Mouse (Mus musculus): Measurements from ENCODE around the gene Sipa1l3.

Gene Sipa1l3

DNA sequence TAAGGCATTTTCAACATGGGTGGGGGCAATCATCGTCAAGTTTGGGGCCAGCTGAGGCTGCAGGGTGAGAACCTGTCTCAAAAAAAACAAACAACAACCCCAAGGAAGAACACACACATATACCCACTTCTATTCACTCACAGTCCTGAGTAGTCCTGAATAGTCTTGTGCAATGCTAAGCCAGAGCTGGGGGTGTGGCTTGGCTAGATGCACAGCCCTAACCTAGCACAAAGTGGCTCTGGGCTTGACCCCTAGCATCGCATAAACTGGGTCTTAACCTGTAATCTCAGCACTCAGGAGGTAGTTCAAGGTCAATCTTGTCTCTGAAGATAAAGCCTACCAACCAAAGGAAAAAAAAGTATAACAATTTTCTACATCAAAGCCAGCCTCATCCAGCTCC, 101.5 kb downstream of the Sipa1l3 start:
- DNase-seq (ENCODE audit: low read depth, low spot score), result no peak

DNA sequence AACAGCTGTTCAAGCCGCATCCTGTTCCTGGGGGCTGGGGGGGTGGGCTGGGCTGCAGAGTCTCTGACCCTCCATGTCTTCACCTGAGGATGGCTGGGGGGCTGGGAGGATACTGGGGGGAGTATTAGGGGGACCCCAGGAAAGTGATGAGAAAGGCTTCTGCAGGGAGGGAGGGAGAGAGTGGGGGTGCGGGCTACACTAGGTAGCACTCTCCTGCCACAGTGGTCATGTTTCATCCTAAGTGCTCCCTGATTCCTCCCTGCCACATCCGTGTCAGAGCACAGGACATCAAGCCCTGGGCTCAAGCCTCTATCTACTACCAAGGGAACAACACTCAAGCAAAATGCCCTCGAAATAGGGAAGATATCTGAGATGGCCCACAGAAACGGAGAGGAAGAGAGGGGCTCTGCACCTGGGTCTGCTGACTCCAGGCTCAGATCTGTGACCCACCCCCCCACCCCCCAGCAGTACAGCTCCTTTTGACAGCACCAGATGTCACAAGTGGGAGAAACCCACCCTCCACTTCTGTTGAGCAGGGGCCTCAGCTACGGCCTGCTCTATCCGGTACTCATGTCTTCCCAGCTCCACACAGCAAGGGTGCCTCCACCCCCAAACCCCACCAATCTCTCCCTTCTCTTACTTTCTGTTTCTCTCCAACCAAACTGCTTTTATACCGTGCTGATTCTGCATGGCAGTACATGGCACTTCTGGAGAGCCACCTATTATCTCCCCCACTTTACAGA, 106.4 kb downstream of the Sipa1l3 start:
- DNase-seq (ENCODE audit: low read depth, low spot score), result no peak

DNA sequence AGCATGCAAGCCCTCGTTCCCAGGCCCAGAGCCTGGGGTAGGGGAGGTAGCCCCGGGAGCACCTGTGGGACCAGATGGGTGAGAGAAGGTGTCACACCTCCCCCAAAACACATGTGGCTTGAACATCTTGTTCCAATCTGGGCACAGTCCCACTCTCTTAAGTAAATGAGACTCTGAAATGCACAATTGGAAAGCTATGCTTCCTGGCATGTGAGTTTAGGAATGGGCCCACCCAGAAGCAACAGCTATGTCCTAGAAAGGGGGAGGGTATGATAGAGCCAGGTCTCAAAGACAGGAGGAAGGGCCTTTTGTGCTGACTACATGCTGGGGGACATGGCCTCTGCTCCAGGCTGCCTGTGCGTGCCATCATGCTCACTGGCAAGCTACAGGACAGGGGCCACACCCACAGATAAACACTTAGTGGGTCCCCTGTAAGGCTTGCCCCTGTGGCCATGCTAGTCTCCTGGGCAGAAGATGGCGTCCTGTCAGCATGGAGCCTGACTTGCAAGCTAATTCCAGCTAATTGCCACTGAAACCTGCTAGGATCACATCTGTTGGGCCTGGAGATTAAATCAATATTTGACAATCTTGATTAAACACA, 107.1 kb downstream of the Sipa1l3 start:
- no peak for DNase-seq (ENCODE audit: low read depth, low spot score)

DNA sequence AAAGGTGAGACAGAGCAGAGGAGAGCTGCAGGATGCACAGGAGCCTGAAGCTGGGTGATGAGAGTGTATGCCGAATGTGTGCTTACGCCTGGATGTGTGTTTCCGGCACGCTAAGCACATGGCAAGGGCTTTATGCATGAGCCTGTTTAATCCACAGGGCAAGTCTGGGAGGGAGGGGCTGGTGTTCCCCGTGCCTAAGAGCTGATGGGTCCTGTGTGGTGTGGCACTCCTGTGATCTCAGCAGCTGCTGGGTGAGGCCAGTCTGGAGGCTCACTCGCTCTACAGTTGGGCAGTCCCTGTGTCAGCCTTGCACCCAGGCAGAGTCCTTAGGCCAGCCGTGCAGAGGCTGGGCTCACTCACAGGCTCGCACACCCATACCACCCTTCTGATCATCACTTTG, 108.0 kb downstream of the Sipa1l3 start:
- no peak for DNase-seq (ENCODE audit: low read depth, low spot score)

DNA sequence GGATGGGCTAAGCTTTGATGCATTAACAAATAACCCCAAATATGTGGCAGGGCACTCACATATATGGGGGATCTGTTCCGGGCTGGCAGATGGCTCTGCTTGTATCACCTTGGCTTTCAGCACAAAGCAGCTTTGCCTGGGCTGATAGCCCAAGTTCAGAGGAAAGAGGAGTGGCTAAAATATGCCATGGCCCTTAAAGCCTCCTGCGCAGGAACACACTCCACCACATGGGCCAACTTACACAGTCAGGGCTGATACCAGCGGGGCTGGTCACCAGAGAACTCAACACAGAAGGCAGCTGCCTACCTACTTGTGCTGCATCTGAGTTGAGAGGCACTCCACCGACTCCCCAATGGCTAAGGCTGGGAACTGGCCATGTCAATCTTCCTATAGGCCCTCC, 111.6 kb downstream of the Sipa1l3 start:
- DNase-seq (ENCODE audit: low read depth, low spot score), result no peak

DNA sequence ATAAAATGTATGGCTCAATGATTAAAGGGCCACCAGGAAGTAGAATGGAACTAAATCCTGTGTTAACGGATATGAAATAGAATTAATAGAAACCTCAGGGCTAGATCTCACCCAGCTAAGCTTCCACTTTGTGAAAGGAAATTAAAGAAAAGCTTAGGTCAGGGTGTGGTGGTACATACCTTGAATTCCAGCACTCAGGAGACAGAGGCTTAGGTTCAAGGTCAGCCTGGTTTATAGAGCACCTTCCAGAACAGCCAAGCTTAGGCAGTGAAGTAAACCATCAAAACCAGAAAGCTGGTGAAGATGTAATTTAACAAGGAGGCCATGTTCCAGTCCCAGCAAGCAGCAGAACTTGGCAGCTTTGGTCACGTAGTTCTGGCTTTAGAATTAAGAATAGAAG, 114.3 kb downstream of the Sipa1l3 start:
- no peak for DNase-seq (ENCODE audit: low read depth, low spot score)

DNA sequence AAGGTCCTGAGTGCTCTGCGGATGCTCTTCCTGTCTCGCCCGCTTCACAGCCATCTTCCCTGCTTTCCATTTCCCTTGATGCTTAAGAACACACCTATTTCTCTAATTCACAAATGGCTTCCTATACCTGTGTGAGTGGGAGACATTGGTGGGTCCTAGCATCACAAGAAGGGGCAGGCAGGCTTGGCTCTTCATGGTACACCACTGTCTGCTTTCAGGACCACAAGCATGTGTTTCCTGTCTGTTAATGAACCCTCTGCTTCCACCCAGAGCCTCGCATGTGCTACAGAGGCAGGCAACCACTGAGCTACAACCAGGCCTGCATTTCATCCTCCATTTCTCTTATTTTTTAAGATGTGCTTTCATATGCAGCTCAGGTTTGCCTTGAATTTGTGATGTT, 116.4 kb downstream of the Sipa1l3 start:
- DNase-seq (ENCODE audit: low read depth, low spot score), result no peak

DNA sequence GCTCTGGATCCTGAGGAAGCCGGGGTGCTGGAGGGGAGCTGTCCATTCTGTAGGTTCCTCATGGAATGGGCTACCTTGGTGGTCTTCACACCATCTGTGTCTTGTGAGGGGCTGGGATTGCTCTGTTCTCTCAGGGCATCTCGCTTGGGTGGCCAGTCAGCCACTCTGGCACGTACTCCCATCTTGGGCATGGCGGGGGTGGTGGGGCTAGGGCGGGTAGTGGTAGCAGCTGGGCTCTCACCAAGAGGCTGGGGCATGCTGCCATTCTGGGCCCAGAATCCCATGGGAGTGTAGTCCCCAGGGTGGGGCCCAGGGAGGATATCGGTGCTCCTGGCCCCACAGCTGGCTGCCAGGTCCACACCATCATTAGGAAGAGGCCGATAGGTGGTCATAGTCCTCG, 118.0 kb downstream of the Sipa1l3 start:
- no peak for DNase-seq (ENCODE audit: low read depth, low spot score)

DNA sequence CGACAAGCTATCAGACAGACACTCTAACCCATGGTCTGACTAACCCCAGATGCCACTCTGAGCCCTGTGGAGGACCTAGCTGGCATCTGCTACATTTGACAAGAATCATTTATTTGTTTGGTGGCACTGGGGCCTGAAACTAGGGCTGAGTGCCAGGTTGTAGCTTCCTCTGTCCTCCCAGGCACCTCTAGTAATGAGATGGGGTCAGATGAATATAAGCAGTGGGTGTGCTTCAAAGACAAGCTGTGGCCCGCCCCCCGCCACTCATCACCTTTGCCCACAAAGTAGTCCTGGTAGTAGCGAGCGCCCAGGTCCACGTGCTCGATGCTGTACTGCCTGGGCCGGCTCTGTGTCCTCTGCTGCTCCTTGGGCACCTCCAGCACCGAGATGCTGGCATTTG, 119.4 kb downstream of the Sipa1l3 start:
- DNase-seq (ENCODE audit: low read depth, low spot score), result no peak

DNA sequence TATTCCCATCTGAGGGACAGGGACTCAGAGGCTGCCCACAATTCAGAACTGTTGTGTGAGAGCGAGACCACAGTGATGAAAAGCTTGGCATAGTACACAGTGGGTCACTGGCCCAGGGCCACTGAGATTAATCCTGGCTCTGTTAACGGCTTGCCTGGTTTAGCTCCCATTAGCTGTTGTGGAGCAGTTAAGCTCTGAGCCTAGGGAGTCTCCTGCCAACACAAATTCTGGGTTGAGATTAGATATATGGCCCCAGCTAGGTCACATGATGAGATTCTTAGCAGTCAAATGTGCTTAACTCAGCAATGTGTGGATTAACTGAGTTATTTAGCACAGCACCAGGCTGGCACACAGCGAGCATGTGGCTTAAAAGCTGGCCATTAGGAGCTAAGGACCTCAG, 121.0 kb downstream of the Sipa1l3 start:
- no peak for DNase-seq (ENCODE audit: low read depth, low spot score)

DNA sequence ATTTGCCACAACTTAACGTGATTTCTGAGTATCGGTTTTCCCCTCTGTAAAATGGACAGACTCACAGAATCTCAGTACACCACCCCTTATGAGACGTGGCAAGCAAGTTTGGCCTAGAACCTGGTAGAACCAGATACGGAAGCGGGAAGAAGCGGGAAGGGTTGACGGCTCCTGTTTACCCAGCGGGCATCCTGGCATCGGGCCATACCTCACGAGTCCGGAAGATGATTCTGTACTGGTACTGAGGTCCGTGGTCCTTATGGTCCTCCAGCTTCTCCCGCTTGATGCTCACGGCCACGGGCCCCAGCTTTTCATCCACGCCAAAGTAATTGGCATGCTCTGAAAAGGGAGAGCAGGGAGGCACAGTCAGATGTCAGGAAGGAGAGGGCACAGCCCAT, 121.5 kb downstream of the Sipa1l3 start:
- no peak for DNase-seq (ENCODE audit: low read depth, low spot score)

DNA sequence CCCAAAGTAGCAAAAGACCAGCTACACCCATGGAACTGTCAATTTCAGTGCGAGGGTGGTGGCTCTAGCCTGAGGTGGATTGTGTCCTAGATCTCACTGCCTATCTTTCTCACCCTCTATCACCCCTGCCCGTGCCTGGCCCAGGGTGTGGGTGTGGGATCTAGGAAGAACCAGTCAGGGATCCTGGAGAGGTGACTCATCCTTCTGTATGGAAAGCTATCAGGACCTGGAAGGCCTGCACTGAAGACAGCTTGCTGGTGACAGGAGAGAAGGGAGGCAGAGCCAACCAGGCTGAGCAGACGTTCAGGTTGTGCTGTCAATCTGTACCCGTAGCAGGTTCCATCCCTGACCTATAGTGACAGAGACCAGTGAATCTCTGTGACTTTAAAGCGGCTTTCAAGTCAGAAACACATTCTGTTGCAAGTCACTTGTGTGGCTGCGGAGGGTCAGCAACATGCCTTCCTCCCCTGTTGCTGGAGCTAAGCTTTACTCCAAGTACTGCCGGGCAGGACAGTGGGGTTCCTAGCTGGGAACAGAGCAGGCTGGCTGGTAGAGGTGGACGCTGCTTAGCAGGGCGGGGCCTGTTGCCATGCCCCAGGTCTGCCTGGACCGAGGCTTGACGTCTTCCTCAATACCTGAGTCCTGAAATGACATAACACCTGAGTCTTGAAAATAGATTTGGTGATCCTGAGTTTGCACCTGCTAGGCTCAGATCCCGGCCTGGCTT, 122.1 kb downstream of the Sipa1l3 start:
- DNase-seq (ENCODE audit: low read depth, low spot score), result no peak

DNA sequence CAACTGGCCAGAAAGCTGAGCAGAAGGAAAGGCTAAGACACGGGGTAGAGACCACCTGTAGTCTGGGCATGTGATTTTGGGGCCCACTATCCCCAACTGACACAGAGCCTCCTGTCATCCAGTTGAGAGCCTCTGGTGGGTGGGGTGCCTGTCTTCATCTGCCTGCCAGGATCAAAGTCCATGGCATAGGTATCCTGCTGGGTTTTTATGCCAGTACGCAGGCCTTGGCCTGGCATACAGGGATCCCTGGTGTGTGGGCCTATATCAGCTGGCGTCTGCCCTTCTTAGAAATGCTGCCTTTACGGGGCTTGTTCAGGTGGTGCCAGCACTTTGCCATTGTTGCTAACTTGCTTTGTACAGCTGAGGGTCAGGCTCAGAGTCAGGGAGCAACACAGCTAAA, 123.3 kb downstream of the Sipa1l3 start:
- no peak for DNase-seq (ENCODE audit: low read depth, low spot score)

DNA sequence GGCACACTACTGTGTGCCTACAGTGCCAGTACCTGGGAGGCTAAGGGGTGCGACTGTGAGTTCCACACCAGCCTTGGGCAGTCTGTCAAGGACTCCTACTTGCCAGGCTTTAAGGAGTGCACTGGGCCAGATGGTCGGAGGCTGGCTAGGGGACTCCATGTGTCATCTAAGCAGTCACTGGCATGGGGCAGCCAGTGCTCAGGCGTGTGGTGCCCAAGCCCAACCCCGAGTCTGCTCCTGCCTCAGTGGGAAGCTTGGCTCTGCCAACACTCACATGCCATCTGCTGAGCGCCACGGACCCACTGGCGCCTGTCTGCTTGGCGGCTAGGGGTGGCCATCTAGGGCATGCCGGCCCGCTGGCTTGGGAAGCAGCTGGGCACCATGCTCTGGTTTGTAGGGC, 125.1 kb downstream of the Sipa1l3 start:
- no peak for DNase-seq (ENCODE audit: low read depth, low spot score)

DNA sequence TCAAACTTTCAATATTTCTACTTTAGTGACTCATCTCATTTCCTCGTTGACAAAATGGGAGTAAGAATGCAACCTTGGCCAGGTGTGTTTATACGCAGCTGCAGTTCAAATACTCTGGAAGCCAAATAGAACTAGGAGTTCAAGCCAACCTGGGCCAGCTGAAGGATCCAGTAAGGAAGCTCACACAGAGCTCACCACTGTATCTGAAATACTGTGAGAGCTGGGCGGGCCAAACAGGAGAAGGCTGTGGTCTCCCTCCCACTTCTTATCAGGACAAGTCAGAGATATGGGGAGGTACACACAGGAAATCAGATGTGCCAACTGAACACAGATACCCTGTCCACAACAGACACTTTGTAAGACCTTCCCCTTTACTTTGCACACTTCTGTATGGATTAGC, 125.6 kb downstream of the Sipa1l3 start:
- no peak for DNase-seq (ENCODE audit: low read depth, low spot score)

DNA sequence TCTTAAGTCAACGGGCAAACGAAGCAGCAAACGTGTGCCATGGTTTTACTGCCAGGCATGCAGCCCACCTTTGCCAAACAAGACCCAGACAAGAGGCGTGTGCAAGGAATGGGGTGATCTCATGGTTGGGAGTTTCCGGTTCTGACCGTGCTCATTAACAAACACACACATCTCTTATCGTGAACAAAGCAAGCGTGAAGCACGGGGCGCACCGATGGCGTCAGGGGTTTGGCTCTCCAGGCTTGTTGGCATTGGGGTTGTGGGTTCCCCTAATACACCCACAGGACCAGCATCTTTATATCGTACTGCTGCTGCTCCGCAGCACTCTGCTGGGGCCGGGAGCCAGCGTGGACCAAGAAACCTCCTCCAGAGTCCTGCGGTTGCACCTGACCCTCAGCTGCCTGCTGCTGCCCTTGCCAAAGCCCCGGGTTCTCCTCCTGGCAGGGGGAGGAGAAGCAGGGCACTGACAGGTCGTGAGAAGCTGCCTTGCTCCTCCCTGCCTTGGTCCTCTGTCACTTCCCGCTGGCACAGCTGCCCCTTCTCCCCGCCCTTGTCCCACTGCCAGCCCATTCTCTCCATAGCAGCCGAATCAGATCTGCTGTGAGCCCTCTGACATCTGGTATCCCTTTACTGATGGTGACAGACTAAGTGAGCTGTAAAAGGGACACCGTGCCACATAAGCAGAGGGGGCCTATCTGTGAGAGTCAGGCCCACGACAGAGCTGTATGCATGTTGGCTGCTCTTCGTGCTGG, 126.5 kb downstream of the Sipa1l3 start:
- no peak for DNase-seq (ENCODE audit: low read depth, low spot score)

DNA sequence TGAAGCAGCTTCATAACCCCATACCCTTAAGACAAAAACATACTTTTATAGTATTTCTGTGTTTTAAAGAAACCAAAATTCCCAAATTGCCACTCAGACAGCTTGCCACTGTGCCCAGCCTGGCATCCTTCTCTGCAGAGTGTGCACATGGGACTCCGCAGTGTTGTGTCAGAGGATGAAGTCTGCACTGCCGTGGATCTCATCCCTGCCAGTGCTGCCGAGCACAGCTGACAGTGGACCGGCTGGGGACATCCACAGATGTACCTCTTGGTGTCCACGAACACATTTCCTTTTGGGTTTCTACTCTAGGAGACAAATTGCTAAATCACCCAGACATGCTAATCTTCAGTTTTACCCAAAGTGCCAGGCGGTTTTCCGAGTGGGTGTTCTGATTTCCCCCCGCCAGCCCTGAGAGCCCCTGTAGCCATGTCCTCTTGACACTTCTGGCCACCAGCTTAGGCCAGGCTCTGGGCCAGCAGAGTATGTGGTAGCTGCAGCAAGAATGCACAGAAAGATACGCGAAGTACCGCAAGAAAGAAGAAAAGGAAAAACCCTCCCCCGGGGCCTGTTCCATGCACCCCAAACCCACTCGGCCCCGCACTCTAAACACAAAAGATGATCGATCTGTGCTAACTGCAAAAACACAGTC, 127.2 kb downstream of the Sipa1l3 start:
- no peak for DNase-seq (ENCODE audit: low read depth, low spot score)

DNA sequence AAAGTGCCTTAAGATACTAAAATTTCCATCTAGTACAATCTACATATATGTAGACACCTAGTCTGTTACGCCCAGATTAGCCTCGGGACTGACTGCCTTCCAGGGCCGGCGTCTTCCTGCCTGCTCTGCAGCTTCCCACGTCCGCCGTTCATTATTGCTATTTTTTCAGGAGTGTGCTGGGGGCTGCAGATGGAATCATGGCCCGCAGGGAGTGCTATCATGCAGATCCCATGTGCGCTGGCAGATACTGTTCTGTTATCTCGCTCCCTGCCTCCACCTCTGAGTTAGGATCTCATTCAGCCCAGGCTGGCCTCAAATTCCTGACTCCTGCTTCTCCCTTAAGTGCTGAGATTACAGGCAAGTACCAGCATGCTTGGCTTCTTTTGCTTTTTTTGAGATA, 128.2 kb downstream of the Sipa1l3 start:
- no peak for DNase-seq (ENCODE audit: low read depth, low spot score)

DNA sequence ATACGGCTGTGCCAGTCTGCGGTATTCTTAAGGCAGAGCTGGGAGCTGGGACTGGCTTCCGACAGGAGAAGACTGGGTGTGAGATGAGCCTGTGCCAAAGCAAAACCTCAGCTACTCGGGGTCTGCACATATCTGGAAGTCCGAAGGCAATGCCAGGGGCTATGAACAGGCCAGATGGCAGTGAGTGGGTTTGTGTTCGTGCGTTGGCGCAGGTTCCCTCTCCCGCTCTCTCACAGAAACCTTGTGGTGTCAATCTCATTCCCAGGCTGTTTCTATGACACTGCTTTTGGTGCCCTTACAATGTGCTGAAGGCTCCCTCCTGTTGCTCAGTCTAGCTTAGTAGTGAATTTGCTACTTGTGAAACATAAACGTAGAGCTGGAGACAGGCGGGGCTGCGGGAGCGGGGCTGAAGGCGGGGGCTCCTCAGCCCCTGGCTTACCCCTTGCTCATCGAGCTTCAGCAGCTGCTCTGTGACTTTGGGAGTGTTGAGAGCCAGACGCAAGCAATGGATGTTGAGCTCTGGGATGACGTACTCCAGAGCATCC, 130.8 kb downstream of the Sipa1l3 start:
- no peak for DNase-seq (ENCODE audit: low read depth, low spot score)

DNA sequence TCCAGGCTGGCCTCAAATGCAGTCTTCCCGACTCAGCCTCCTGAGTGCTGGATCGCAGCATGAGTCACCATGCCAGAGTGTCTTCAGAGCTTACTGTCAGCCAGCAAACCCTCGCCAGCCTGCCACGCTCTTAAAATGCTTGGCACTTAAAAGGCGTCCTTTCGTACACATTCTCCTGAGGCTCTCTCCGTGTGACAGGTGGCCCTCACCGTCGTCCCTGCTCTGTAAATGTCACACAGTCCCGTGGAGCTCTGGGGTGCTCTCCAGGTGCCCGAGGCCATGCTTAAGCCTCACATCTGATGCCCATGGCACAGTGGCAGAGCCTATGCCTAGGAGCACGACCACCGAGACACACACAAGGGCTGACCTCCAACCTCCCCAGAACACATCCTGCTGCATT, 132.1 kb downstream of the Sipa1l3 start:
- no peak for DNase-seq (ENCODE audit: low read depth, low spot score)

DNA sequence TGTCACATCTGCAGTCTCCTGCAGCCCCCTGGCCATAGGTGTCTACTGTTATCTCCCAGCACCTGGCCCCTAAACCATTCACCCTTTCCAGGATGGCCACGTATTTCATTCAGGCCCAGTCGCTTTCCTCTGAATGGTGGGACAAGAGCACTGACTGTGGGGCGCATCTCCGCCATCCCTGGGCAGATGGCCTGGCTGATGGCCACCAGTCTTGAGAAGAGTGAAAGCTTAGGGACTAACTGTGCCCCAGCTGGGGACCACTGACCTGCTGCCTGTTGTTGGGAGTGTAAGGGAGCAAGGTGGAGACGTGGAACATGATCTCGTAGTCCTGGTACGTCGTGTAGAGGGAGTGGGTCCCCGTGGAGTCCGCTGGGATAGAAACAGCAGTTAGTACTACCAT, 132.7 kb downstream of the Sipa1l3 start:
- DNase-seq (ENCODE audit: low read depth, low spot score), result no peak

DNA sequence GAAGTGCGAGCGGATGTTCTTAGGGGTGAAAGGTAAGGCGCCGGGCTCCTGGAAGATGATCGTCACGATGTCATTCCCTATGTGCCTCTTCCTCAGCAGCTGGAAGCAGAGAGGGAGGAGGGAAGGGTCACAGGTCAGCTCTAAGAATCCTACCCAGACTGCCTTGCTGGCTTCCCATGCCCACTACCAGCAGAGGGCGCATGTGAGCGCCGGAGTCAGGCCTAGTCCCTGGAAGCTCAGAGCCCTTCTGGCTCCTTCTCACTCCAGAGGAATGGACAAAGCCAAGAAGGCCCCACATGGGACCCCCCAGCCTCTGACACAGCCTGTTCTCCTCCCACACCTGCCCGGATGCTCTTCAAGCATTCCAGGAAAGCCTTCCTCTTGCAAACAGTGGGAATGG, 135.2 kb downstream of the Sipa1l3 start:
- no peak for DNase-seq (ENCODE audit: low read depth, low spot score)
